Mouse (Mus musculus): Measurements from ENCODE around the gene Rasgef1a. TPM values are rescaled to one million over a fixed set of nuclear protein-coding genes. Genes with fewer than 3 reads are reported as not detected.

The Rasgef1a gene
- 0.05 and 0.06 TPM in 2 replicates for polyA plus RNA-seq (2015; fragmentation: Nextera tagmentation; extraction: Ambion mirVana)

DNA sequence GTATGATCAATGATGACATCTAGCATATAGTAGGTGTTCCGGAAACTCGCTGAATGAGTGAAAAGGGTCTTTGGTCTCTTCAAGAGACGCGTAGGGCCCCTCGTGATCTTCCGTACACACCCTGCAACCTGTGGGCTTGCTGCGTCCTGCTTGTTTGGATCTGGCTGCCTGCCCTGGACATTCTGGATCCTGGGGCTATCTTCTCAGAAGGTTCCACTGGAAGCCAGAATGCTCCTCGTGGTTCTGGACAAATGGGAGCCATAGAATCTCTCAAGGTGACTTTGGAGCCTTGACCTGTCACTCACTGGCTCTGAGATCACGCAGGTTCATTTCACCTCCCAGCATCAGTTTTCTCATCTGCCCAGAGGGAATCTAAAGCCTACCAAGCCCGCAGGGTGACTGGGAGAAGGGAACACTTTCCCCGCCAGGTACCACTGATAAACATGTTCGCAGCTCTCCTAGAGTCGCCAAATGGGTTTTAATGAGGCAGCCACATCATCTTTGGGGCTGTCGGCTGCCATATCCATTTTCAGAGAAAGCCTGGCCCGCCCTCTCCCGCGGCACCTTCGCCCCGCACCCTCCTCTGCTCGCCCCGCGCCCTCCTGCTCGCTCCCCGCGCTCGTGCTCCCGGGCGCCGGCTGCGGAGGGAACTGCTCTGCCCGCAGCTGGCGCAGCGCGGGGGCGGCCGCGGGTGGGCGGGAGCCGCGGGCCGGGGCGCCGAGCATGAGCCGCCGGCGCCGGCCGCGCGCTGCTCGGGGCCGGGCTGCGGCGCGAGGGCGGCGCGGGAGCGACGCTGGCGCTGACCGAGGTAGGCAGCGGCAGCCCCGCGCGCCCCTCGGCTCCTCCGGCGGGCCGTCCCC lies at the start of gene Rasgef1a:
Gene Rasgef1a (plus strand): TSS at position 683 of the 860 bp plus-strand sequence.
- DNase-seq (no peak), ATAC-seq (ENCODE audit: low read depth) (no peak)
- Histone ChIP-seq H3K4me2 (peak within 1 kb of the TSS; percentile 48), H3K27ac (no peak within 1 kb of the TSS), H3K9ac (no peak within 1 kb of the TSS), H3K4me1 (replicated peaks) (no peaks in the 10 kb centered on the region), H3K4me3 (replicated peaks) (peak within 1 kb of the TSS; percentile 21; the same call in 1 of the 2 replicates), H3K27me3 (peaks cover 45% of the 10 kb centered on the region), H3K36me3 (no peaks in the 10 kb centered on the region), H3K9me3 (replicated peaks) (no peaks in the 10 kb centered on the region)
- 15% methylated on average over 43 of the region's 70 CpGs for WGBS (ENCODE audit: insufficient replicate concordance)

DNA sequence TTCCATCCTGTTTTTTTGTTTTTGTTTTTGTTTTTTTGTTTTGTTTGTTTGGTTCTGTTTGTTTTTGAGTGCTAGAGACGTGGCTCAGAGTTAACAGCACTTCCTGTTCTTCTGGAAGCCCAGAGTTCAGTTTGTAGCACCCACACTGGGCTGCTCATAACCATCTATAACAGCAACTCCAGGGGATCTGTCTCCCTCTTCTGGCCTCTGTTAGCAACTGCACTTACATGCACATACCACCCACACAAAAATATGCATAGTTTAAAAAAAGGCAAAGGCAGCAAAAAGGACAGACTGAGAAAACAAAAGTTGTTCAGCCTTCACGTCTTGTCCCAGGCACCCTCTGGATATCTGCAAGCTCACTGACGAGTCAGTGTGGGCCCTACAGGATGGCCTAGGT lies 48.0 kb upstream of the Rasgef1a start:
- ATAC-seq (ENCODE audit: low read depth): no peak
- H3K4me3 ChIP-seq (replicated peaks): no peak overlapping the region
- 53% methylated on average over 3 of the region's 3 CpGs for WGBS (ENCODE audit: insufficient replicate concordance)

DNA sequence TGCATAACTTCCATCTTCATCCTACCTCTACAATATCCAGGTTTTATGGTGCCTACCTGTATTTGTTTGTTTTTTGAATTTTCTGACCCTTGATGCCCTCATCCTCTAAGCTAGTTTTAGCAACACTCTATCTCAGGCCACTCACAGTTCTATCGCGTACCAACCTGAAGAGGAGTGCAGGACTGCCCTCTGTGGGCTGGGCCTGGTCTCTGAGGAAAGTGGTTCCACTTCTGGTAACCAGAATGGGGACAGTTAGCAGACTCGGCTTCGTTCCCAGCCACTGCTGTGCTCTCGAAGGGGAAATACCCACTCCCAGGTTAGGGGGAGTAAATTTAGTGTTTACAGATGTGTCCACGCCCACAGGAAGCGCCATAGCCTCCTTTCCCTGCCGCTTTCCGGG lies 44.5 kb upstream of the Rasgef1a start:
- 25% methylated on average over 9 of the region's 9 CpGs for WGBS (ENCODE audit: insufficient replicate concordance)
- no peak overlapping the region for H3K27ac ChIP-seq
- H3K27me3 ChIP-seq: no peaks in the 10 kb centered on the region
- 0 out of 2 replicates have a peak, but pooled peaks cover 6% of the 10 kb centered on the region for H3K9me3 ChIP-seq (replicated peaks)
- H3K4me1 ChIP-seq (replicated peaks): no peaks in the 10 kb centered on the region
- no peak overlapping the region for H3K4me2 ChIP-seq
- DNase-seq: no peak
- ATAC-seq (ENCODE audit: low read depth): no peak
- no peaks in the 10 kb centered on the region for H3K36me3 ChIP-seq
- no peak overlapping the region for H3K9ac ChIP-seq
- H3K4me3 ChIP-seq (replicated peaks): no peak overlapping the region

More for the DNA sequence above, 48.0 kb upstream of the Rasgef1a start:
- no peak for DNase-seq
- Histone ChIP-seq H3K4me2 (no peak overlapping the region), H3K27me3 (no peaks in the 10 kb centered on the region), H3K36me3 (no peaks in the 10 kb centered on the region), H3K4me1 (replicated peaks) (no peaks in the 10 kb centered on the region), H3K9ac (no peak overlapping the region), H3K9me3 (replicated peaks) (0 out of 2 replicates have a peak, but pooled peaks cover 6% of the 10 kb centered on the region), H3K27ac (no peak overlapping the region)

DNA sequence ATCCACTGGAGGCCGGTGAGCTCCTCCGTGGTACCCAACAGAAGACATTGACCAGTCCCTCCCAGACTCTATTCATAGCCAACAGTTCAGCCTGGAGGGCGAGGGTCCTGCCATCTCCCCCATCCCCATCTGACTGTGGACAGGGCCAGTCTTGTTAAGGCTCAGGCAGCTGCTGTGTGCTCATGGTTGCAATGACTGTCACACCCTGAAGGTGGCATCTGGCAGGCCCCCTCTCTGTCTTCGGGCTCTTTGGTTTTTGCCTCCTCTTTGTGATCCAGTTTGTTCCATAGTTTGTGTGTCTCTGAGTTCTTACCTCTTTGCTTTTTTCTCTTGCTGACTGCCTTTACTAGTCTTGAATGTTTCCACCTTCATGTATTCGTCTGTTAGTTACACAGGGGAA lies 24.1 kb upstream of the Rasgef1a start:
- 39% methylated on average over 5 of the region's 5 CpGs for WGBS (ENCODE audit: insufficient replicate concordance)
- no peak overlapping the region for H3K4me2 ChIP-seq
- H3K4me3 ChIP-seq (replicated peaks): no peak overlapping the region
- H3K27ac ChIP-seq: no peak overlapping the region
- H3K9ac ChIP-seq: no peak overlapping the region
- H3K36me3 ChIP-seq: no peaks in the 10 kb centered on the region
- no peaks in the 10 kb centered on the region for H3K4me1 ChIP-seq (replicated peaks)
- ATAC-seq (ENCODE audit: low read depth) (no peak), DNase-seq (no peak)
- no peaks in the 10 kb centered on the region for H3K9me3 ChIP-seq (replicated peaks)
- no peaks in the 10 kb centered on the region for H3K27me3 ChIP-seq

DNA sequence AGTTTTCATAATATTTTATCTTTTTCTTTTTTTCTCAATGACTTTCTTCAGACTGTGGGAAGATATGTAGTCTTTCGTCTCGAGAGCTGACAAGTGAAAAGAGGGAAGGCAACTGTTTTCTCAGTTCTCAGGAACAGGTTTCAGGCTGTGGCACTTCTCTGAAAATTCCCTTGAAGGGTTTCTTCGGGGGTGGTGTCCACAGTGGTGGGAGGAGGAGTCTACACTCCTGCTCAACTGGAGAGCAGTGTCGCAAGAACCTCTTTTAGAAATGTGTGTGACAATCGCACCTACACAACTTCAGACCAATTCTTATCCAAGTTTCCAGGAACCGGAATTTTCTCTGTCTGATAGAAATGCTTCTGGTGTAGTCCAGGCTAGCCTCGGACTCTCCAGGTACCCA lies 22.0 kb upstream of the Rasgef1a start:
- no peak overlapping the region for H3K27ac ChIP-seq
- H3K27me3 ChIP-seq: no peaks in the 10 kb centered on the region
- H3K4me3 ChIP-seq (replicated peaks): no peak overlapping the region
- no peaks in the 10 kb centered on the region for H3K4me1 ChIP-seq (replicated peaks)
- ATAC-seq (ENCODE audit: low read depth) (no peak), DNase-seq (no peak)
- no peaks in the 10 kb centered on the region for H3K36me3 ChIP-seq
- no peak overlapping the region for H3K4me2 ChIP-seq
- 57% methylated on average over 7 of the region's 7 CpGs for WGBS (ENCODE audit: insufficient replicate concordance)
- H3K9ac ChIP-seq: no peak overlapping the region
- no peaks in the 10 kb centered on the region for H3K9me3 ChIP-seq (replicated peaks)

DNA sequence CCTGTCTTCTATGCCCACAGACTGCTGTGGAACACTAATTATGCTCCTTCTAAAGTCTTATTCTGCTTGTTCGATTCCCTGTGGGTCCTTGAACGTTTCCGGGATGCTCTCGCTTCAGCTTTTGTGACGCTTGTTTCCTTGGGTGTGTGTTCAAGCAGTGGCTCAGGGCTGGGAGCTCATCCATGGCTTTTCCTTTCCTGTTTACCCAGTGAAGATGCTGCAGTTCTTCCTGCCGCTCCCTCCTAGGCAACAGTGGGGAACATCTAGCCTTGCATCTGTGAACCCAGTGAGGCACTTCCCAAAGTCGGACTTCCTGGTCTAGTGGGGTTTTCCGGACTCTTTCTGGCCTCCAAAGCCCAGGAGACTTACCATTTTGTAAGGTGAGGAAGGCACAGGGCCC lies 20.6 kb upstream of the Rasgef1a start:
- 42% methylated on average over 8 of the region's 8 CpGs for WGBS (ENCODE audit: insufficient replicate concordance)
- Histone ChIP-seq H3K36me3 (no peaks in the 10 kb centered on the region), H3K4me1 (replicated peaks) (no peaks in the 10 kb centered on the region), H3K9ac (no peak overlapping the region), H3K9me3 (replicated peaks) (no peaks in the 10 kb centered on the region), H3K4me3 (replicated peaks) (no peak overlapping the region), H3K4me2 (no peak overlapping the region), H3K27ac (no peak overlapping the region), H3K27me3 (no peaks in the 10 kb centered on the region)
- no peak for ATAC-seq (ENCODE audit: low read depth)
- DNase-seq: no peak

DNA sequence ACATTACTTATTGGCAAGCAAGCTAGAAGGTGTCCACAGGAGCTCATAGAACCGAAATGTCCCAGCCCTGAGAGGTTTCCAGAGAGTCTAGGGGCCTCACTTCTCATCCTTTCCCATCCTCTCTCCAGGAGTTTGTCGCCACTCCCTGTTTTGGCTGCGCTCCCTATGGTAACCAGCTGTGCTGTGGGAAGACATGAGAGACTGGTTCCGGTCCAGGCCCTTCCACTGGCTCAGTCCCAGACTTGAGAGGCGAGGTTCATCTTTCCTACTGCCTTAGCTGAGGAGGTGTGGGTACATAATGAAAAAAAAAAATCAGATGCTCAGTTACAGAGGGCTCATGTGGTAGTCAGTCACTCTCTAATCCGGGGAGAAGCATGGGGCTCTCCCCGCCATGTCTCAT lies 19.9 kb upstream of the Rasgef1a start:
- WGBS (ENCODE audit: insufficient replicate concordance): 58% methylated on average over 7 of the region's 7 CpGs
- no peak overlapping the region for H3K4me2 ChIP-seq
- H3K9me3 ChIP-seq (replicated peaks): no peaks in the 10 kb centered on the region
- H3K36me3 ChIP-seq: no peaks in the 10 kb centered on the region
- no peak overlapping the region for H3K9ac ChIP-seq
- no peak overlapping the region for H3K27ac ChIP-seq
- no peak for ATAC-seq (ENCODE audit: low read depth)
- H3K4me1 ChIP-seq (replicated peaks): no peaks in the 10 kb centered on the region
- no peaks in the 10 kb centered on the region for H3K27me3 ChIP-seq
- H3K4me3 ChIP-seq (replicated peaks): no peak overlapping the region
- DNase-seq: no peak

DNA sequence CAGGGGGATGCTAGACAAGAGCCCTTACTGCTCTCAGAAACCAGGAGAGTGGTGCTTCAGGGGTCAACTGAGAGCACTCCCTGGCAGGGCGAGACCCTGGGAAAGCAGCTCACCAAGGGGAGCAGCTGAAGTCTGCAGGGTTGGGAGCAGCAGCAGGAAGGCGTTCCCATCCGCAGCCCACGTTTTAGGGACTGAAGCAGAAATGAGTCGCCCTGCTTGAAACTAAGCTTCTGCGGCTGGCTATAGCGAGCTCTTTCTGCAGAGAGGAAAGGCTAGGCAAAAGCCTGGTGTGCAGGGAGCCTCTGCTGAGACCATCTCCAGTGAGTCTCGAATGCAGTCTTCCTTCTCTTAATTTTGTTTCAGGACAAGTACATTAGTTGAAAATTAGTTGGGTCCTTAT lies 19.3 kb upstream of the Rasgef1a start:
- H3K4me2 ChIP-seq: no peak overlapping the region
- 0 out of 2 replicates have a peak, but pooled peaks cover 3% of the 10 kb centered on the region for H3K27me3 ChIP-seq
- no peaks in the 10 kb centered on the region for H3K36me3 ChIP-seq
- H3K9ac ChIP-seq: no peak overlapping the region
- H3K4me3 ChIP-seq (replicated peaks): no peak overlapping the region
- WGBS (ENCODE audit: insufficient replicate concordance): 45% methylated on average over 8 of the region's 8 CpGs
- no peak overlapping the region for H3K27ac ChIP-seq
- no peaks in the 10 kb centered on the region for H3K4me1 ChIP-seq (replicated peaks)
- ATAC-seq (ENCODE audit: low read depth): no peak
- H3K9me3 ChIP-seq (replicated peaks): no peaks in the 10 kb centered on the region
- DNase-seq: no peak

DNA sequence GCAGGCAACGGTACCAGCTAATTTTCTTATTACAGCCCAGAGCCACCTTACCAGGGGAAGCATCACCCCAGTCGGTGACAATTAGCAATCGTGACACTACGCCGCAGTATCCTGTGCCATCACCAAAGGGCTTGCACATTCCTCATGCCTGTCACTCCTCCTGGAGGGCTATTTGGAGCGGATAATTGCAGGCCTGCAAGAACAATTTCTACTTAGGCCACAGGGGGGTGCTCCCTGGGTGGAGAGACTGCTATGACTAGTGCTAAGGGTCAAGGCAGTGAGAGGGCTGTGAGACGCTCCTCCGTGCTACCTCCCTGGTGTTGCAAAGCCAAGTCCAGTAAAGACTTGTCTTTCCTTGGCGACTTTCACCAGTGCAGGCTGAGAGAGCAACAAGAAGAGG lies 16.1 kb upstream of the Rasgef1a start:
- no peak overlapping the region for H3K4me2 ChIP-seq
- no peaks in the 10 kb centered on the region for H3K36me3 ChIP-seq
- DNase-seq: no peak
- H3K9me3 ChIP-seq (replicated peaks): no peaks in the 10 kb centered on the region
- no peak overlapping the region for H3K9ac ChIP-seq
- H3K4me3 ChIP-seq (replicated peaks): no peak overlapping the region
- no peak for ATAC-seq (ENCODE audit: low read depth)
- no peaks in the 10 kb centered on the region for H3K4me1 ChIP-seq (replicated peaks)
- 41% methylated on average over 9 of the region's 9 CpGs for WGBS (ENCODE audit: insufficient replicate concordance)
- 0 out of 2 replicates have a peak, but pooled peaks cover 9% of the 10 kb centered on the region for H3K27me3 ChIP-seq
- no peak overlapping the region for H3K27ac ChIP-seq

DNA sequence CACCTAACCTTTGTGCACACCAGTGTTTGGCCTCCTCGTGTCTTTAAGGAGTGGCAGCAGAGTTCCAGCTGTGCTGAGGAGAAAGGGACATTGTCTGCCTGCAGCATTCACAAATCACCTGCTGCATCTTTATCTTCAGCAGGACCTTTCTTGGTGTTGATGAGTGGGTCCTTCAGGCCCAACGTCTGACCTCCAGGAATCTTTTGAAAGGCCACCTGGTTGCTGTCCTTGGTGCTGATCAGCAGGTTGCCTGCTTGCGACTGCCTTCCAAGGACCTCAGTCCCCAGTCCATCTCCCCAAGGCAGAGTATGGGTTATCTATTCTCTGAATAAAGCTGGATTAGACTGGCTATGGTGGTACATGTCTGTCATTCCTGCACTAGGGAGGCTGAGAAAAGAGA lies 10.0 kb upstream of the Rasgef1a start:
- H3K9me3 ChIP-seq (replicated peaks): no peaks in the 10 kb centered on the region
- no peak overlapping the region for H3K9ac ChIP-seq
- H3K27ac ChIP-seq: no peak overlapping the region
- 22% methylated on average over 3 of the region's 3 CpGs for WGBS (ENCODE audit: insufficient replicate concordance)
- no peak overlapping the region for H3K4me2 ChIP-seq
- H3K4me1 ChIP-seq (replicated peaks): no peaks in the 10 kb centered on the region
- ATAC-seq (ENCODE audit: low read depth): no peak
- no peaks in the 10 kb centered on the region for H3K36me3 ChIP-seq
- 0 out of 2 replicates have a peak, but pooled peaks cover 9% of the 10 kb centered on the region for H3K27me3 ChIP-seq
- H3K4me3 ChIP-seq (replicated peaks): no peak overlapping the region
- no peak for DNase-seq

DNA sequence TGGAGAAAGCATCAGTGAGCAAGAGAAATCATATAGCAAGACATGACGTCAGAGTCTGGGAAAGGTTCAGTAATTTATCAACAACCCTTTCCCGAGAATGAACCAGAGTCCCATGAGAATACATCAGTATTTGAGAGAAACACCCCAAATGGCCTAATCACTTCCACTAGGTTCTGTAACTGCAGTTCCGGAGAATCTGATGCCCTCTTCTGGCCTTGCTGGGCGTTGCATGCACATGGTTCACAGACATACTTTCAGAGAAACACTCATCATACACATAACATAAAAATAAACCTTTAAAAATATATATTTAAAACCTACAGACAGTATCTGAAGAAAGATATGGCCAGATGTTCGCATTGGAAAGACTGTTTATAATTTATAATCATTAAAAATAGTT lies 3.9 kb upstream of the Rasgef1a start:
- H3K4me2 ChIP-seq: no peak overlapping the region
- DNase-seq (no peak), ATAC-seq (ENCODE audit: low read depth) (no peak)
- WGBS (ENCODE audit: insufficient replicate concordance): 32% methylated on average over 5 of the region's 5 CpGs
- H3K4me1 ChIP-seq (replicated peaks): no peaks in the 10 kb centered on the region
- H3K9ac ChIP-seq: no peak overlapping the region
- peaks cover 29% of the 10 kb centered on the region for H3K27me3 ChIP-seq
- H3K9me3 ChIP-seq (replicated peaks): no peaks in the 10 kb centered on the region
- no peaks in the 10 kb centered on the region for H3K36me3 ChIP-seq
- no peak overlapping the region for H3K4me3 ChIP-seq (replicated peaks)
- no peak overlapping the region for H3K27ac ChIP-seq
